Mouse (Mus musculus): ENCODE results near the gene Glrx5. TPM values are rescaled to one million over a fixed set of nuclear protein-coding genes. Genes with fewer than 3 reads are reported as not detected.

Glrx5 gene
- total and polyA plus RNA-seq, 3 experiments: 38.5 to 112 (median 79.5) TPM

DNA sequence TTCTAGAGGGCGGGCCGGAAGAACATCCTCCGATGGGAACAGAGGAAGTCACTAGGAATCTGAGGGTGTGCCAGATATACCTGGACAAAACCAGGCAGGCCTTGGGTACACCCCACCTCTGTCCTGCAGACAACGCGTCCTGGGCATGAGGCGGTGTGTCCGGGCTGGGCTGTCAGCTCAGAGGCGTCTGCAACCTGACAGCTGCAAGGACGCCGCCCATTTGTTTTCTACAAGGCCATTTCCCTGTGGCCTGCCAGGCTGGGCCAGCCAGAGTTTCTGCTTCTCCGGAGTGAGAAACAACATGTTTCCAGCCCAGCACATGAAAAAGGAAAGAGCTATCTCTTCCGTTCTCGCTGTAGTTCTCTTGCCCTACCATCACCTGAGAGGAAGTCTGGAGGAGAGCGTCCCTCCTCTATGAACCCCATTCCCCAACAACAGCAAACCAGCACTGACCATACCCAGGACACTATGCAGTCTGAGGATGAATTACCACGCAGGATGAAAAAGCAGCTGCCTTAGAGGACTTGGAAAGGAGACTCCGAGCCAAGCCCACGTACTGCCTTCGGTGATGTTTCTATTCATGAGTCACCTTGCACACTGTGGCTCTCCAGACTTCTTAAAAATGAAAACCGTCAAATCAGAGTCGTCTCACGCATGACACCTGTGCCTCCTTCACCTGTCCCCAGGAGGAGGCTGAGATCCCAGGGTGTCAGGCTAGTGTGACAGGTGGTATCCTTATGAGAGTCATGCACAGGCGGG is 27.4 kb upstream of the Glrx5 start:
- Histone ChIP-seq H3K4me1 (ENCODE audit: control insufficient read depth in 1 of 2, insufficient read depth in 2 of 2) (peaks cover 51 to 83% of the 10 kb centered on the region in 2 experiments), H3K27me3 (replicated peaks) (no peaks in the 10 kb centered on the region), H3K27ac (ENCODE audit: insufficient read depth, low read depth) (peak overlapping the region; percentile 18), H3K79me2 (replicated peaks; ENCODE audit: control insufficient read depth, extremely low read depth, insufficient read depth, poor library complexity, severe bottlenecking) (peaks cover 46% of the 10 kb centered on the region), H3K36me3 (replicated peaks in 1 of 2; ENCODE audit: control insufficient read depth in 1 of 2, insufficient read depth in 1 of 2, low read length in 1 of 2) (peaks cover 0 to 23% of the 10 kb centered on the region in 2 experiments), H3K4me2 (ENCODE audit: insufficient read depth, low read depth, poor library complexity, severe bottlenecking) (peak overlapping the region; percentile 14), H3K9me3 (replicated peaks; ENCODE audit: low read length) (no peaks in the 10 kb centered on the region), H3K9ac (ENCODE audit: insufficient read depth, low read depth) (no peak overlapping the region), H3K4me3 (replicated peaks in 1 of 3; ENCODE audit: low read depth in 2 of 3, low read length in 2 of 3, poor library complexity in 1 of 3) (no peak overlapping the region)
- TF ChIP-seq POLR2AphosphoS2 (IDR thresholded peaks at IDR 0.05; ENCODE audit: low read depth, low read length) (no peak), SIN3A (IDR thresholded peaks at IDR 0.05; ENCODE audit: low read length) (0 out of 2 replicates have a peak, but pooled peaks have one; percentile 14), IRF4 (IDR thresholded peaks at IDR 0.05; ENCODE audit: low read depth, low read length) (0 out of 2 replicates have a peak, but pooled peaks have one; percentile 14), MXI1 (IDR thresholded peaks at IDR 0.05; ENCODE audit: low read depth, low read length) (no peak)
- dilution Hi-C loops (cut with MboI; ENCODE audit: extremely low pct_ligation_motif_present, extremely low pct_unique_long_range_greater_than_20kb, low sequenced_read_pairs): no loop called here
- DNase-seq (ENCODE audit: extremely low read depth): no peak
- in situ Hi-C loops (cut with MboI; ENCODE audit: low pct_ligation_motif_present, low pct_unique_long_range_greater_than_20kb, low sequenced_read_pairs): loop anchor here (10.0 kb wide), 1 partner anchor 50 kb away; no protein-coding TSS in a partner anchor

DNA sequence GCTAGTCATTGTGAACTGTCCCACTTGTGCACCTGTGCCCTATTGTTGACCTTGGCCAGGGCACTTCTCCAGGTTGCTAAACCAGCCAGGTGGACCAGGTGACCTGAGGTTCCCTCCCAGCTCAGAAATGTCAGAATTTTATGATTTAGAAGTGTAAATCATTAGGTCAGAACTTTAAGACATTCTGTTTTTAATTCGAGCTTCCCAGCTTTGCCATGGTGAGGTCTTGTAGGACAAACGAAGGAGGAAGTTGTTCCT is 26.8 kb upstream of the Glrx5 start:
- dilution Hi-C loops (cut with MboI; ENCODE audit: extremely low pct_ligation_motif_present, extremely low pct_unique_long_range_greater_than_20kb, low sequenced_read_pairs) (no loop called here), in situ Hi-C loops (cut with MboI; ENCODE audit: low pct_ligation_motif_present, low pct_unique_long_range_greater_than_20kb, low sequenced_read_pairs) (loop anchor here (10.0 kb wide), 1 partner anchor 51 kb away; no protein-coding TSS in a partner anchor)
- Histone ChIP-seq H3K27me3 (replicated peaks) (no peaks in the 10 kb centered on the region), H3K79me2 (replicated peaks; ENCODE audit: control insufficient read depth, extremely low read depth, insufficient read depth, poor library complexity, severe bottlenecking) (peaks cover 44% of the 10 kb centered on the region), H3K4me1 (ENCODE audit: control insufficient read depth in 1 of 2, insufficient read depth in 2 of 2) (peaks cover 46 to 82% of the 10 kb centered on the region in 2 experiments), H3K4me3 (replicated peaks in 1 of 3; ENCODE audit: low read depth in 2 of 3, low read length in 2 of 3, poor library complexity in 1 of 3) (no peak overlapping the region), H3K4me2 (ENCODE audit: insufficient read depth, low read depth, poor library complexity, severe bottlenecking) (peak overlapping the region; percentile 14), H3K27ac (ENCODE audit: insufficient read depth, low read depth) (peak overlapping the region; percentile 18; the same call in 1 of the 2 replicates), H3K9me3 (replicated peaks; ENCODE audit: low read length) (no peaks in the 10 kb centered on the region), H3K9ac (ENCODE audit: insufficient read depth, low read depth) (no peak overlapping the region), H3K36me3 (replicated peaks in 1 of 2; ENCODE audit: control insufficient read depth in 1 of 2, insufficient read depth in 1 of 2, low read length in 1 of 2) (peaks cover 0 to 23% of the 10 kb centered on the region in 2 experiments)
- DNase-seq (ENCODE audit: extremely low read depth): no peak
- TF ChIP-seq GABPA (IDR thresholded peaks at IDR 0.05; ENCODE audit: insufficient replicate concordance, low read depth, low read length) (no peak), MEF2A (IDR thresholded peaks at IDR 0.05; ENCODE audit: borderline replicate concordance, low read depth, low read length) (no peak), MAZ (IDR thresholded peaks at IDR 0.05; ENCODE audit: low read depth, low read length) (no peak), RCOR1 (conservative IDR thresholded peaks at IDR 0.05; ENCODE audit: low read depth, low read length) (no peak), NELFE (IDR thresholded peaks at IDR 0.05; ENCODE audit: low read depth, low read length) (no peak), UBTF (IDR thresholded peaks at IDR 0.05; ENCODE audit: low read depth, low read length) (no peak)

DNA sequence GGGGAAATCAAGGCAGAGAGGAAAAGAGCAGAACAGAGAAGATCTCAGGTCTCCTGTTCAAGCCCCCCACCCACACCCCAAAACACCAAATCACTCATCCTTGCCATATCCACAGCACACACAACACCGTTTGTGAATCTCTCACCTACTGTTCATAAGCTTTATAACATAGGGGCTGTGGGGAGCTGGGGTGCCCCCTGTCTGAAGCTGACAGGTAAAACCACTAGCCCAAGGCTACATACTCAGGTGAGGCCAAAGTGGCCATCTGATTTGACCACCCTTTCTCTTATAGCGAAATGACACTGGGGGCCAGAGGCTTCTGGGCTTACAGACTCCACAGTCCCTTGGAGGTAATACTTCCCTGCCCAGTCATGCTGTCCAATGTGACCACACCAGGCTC is 24.3 kb upstream of the Glrx5 start:
- Histone ChIP-seq H3K9me3 (replicated peaks; ENCODE audit: low read length) (peaks cover 3% of the 10 kb centered on the region), H3K9ac (ENCODE audit: insufficient read depth, low read depth) (peak overlapping the region; percentile 72), H3K27ac (ENCODE audit: insufficient read depth, low read depth) (0 out of 2 replicates have a peak overlapping the region, but pooled peaks have one; percentile 15), H3K27me3 (replicated peaks) (no peaks in the 10 kb centered on the region), H3K79me2 (replicated peaks; ENCODE audit: control insufficient read depth, extremely low read depth, insufficient read depth, poor library complexity, severe bottlenecking) (peaks cover 42% of the 10 kb centered on the region), H3K4me2 (ENCODE audit: insufficient read depth, low read depth, poor library complexity, severe bottlenecking) (peak overlapping the region; percentile 68), H3K36me3 (replicated peaks in 1 of 2; ENCODE audit: control insufficient read depth in 1 of 2, insufficient read depth in 1 of 2, low read length in 1 of 2) (peaks cover 0 to 23% of the 10 kb centered on the region in 2 experiments), H3K4me3 (replicated peaks in 1 of 3; ENCODE audit: low read depth in 2 of 3, low read length in 2 of 3, poor library complexity in 1 of 3) (peak overlapping the region in 1 of 3 experiments; percentile 87), H3K4me1 (ENCODE audit: control insufficient read depth in 1 of 2, insufficient read depth in 2 of 2) (peaks cover 37 to 79% of the 10 kb centered on the region in 2 experiments)
- dilution Hi-C loops (cut with MboI; ENCODE audit: extremely low pct_ligation_motif_present, extremely low pct_unique_long_range_greater_than_20kb, low sequenced_read_pairs): no loop called here
- in situ Hi-C loops (cut with MboI; ENCODE audit: low pct_ligation_motif_present, low pct_unique_long_range_greater_than_20kb, low sequenced_read_pairs): loop anchor here (10.0 kb wide), 1 partner anchor 53 kb away; no protein-coding TSS in a partner anchor
- DNase-seq (ENCODE audit: extremely low read depth): no peak
- TF ChIP-seq RAD21 (IDR thresholded peaks at IDR 0.05; ENCODE audit: low read depth, low read length): peak; percentile 10
- TF ChIP-seq ZMIZ1 (IDR thresholded peaks at IDR 0.05; ENCODE audit: low read depth, low read length): no peak
- TF ChIP-seq MXI1 (IDR thresholded peaks at IDR 0.05; ENCODE audit: low read depth, low read length): no peak
- no peak for TF ChIP-seq MAZ (IDR thresholded peaks at IDR 0.05; ENCODE audit: low read depth, low read length)
- TF ChIP-seq MAFK (IDR thresholded peaks at IDR 0.05; ENCODE audit: insufficient replicate concordance, low read length): no peak
- TF ChIP-seq RCOR1 (conservative IDR thresholded peaks at IDR 0.05; ENCODE audit: low read depth, low read length): no peak
- TF ChIP-seq NELFE (IDR thresholded peaks at IDR 0.05; ENCODE audit: low read depth, low read length): no peak
- TF ChIP-seq UBTF (IDR thresholded peaks at IDR 0.05; ENCODE audit: low read depth, low read length): no peak
- TF ChIP-seq USF2 (conservative IDR thresholded peaks at IDR 0.05; ENCODE audit: low read depth, low read length): no peak
- TF ChIP-seq JUND (conservative IDR thresholded peaks at IDR 0.05; ENCODE audit: low read depth, low read length): no peak
- no peak for TF ChIP-seq EP300 (IDR thresholded peaks at IDR 0.05; ENCODE audit: low read length)
- TF ChIP-seq ZNF384 (IDR thresholded peaks at IDR 0.05; ENCODE audit: low read depth, low read length): no peak
- TF ChIP-seq CTCF (conservative IDR thresholded peaks at IDR 0.05 in 1 of 2, IDR thresholded peaks at IDR 0.05 in 1 of 2; ENCODE audit: low read depth in 2 of 2, low read length in 2 of 2): peak in 1 of 2 experiments; percentile 44; a peak in 2 of 4 replicates
- no peak for TF ChIP-seq ETS1 (conservative IDR thresholded peaks at IDR 0.05; ENCODE audit: low read depth, low read length)

Data from CH12.LX (cell line).